Mouse (Mus musculus) lung, embryonic 14.5 days (tissue): ENCODE results near the gene Men1. TPM values are rescaled to one million over a fixed set of nuclear protein-coding genes. Genes with fewer than 3 reads are reported as not detected.
A peak's percentile ranks its signal among the peaks of the same experiment; 100 is the strongest.

Experiments
- ATAC-seq: fragments of 200-750 bp; cut with Nextera tagmentation; 2 replicates; pipeline ENCODE4 v1.8.0; 2017; ENCODE audit warnings: mild to moderate bottlenecking, moderate TSS enrichment, moderate library complexity; ENCODE audit not compliant: insufficient read depth
- DNase-seq: peaks from one replicate; pipeline ENCODE4 v3.0.0-alpha.2; 2015
- H3K27ac ChIP-seq: fragments of 300-500 bp; sonication (generic); 2 replicates; pipeline ENCODE4 v1.5.1; 2014; ENCODE audit warnings: low read depth, mild to moderate bottlenecking, moderate library complexity
- H3K27me3 ChIP-seq: fragments of 300-500 bp; sonication (generic); 2 replicates; pipeline ENCODE4 v1.6.1; 2014; ENCODE audit warnings: low read length, control low read depth; ENCODE audit not compliant: insufficient read depth
- H3K36me3 ChIP-seq: fragments of 300-500 bp; sonication (generic); 2 replicates; pipeline ENCODE4 v1.6.1; 2014; ENCODE audit warnings: control low read depth; ENCODE audit not compliant: insufficient read depth
- H3K4me1 ChIP-seq: fragments of 300-500 bp; sonication (generic); 2 replicates; pipeline ENCODE4 v1.6.1; 2014; ENCODE audit warnings: antibody characterized with exemption, control low read depth; ENCODE audit not compliant: insufficient read depth
- H3K4me2 ChIP-seq: fragments of 300-500 bp; sonication (generic); 2 replicates; pipeline ENCODE4 v1.6.1; 2014; ENCODE audit warnings: mild to moderate bottlenecking
- H3K4me3 ChIP-seq: fragments of 300-500 bp; sonication (generic); 2 replicates; pipeline ENCODE4 v1.5.1; 2014; ENCODE audit warnings: low read depth, low read length
- H3K9ac ChIP-seq: fragments of 300-500 bp; sonication (generic); 2 replicates; pipeline ENCODE4 v1.6.1; 2014
- H3K9me3 ChIP-seq: fragments of 300-500 bp; sonication (generic); 2 replicates; pipeline ENCODE4 v1.6.1; 2016; ENCODE audit warnings: low read depth, low read length, control low read depth
- CTCF ChIP-seq: IDR thresholded peaks from 2 replicates; pipeline ENCODE4 v1.5.1; 2016; ENCODE audit warnings: antibody characterized with exemption, low read depth
- WGBS: fragments of 180-500 bp; shearing (Covaris S2); extraction: QIAGEN DNeasy Blood & Tissue Kit; methylation state at CpG from one replicate; pipeline ENCODE4 v1.1.7; 2014; 5-methylcytosine and 5-hydroxymethylcytosine counted together
- polyA plus RNA-seq: library from polyadenylated mRNA; unstranded; fragments of >200 nt; fragmentation: Nextera tagmentation; extraction: Ambion mirVana; gene quantifications from 2 replicates; pipeline ENCODE4 v1.2.1, GENCODE M21; 2014

The Men1 gene
- polyA plus RNA-seq, 1 experiment from 2014 or later, result 68.6 TPM

DNA sequence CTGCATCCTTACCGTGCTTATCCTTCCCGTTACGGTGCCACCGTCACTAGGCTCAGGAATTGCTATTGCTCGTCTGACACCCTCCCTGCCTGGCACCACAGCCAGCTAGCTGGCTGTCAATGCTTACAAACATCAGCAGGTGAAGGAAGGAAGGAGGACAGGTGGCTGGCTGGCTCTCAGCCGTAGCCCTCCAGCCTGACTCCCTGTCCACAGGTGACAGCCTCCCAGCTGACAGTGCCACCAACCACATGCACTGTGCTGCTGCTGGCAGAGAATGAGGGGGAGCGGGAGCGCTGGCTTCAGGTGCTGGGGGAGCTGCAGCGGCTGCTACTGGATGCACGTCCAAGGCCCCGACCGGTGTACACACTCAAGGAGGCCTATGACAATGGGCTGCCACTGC lies 16.6 kb upstream of the Men1 start:
- Histone ChIP-seq H3K4me3 (no peak overlapping the region), H3K27ac (no peak overlapping the region), H3K9ac (no peak overlapping the region), H3K4me1 (no peaks in the 10 kb centered on the region), H3K36me3 (peaks cover 66% of the 10 kb centered on the region), H3K9me3 (no peaks in the 10 kb centered on the region), H3K27me3 (no peaks in the 10 kb centered on the region), H3K4me2 (no peak overlapping the region)
- 89% methylated on average over 12 of the region's 12 CpGs for WGBS
- no peak for TF ChIP-seq CTCF
- DNase-seq (no peak), ATAC-seq (no peak)

DNA sequence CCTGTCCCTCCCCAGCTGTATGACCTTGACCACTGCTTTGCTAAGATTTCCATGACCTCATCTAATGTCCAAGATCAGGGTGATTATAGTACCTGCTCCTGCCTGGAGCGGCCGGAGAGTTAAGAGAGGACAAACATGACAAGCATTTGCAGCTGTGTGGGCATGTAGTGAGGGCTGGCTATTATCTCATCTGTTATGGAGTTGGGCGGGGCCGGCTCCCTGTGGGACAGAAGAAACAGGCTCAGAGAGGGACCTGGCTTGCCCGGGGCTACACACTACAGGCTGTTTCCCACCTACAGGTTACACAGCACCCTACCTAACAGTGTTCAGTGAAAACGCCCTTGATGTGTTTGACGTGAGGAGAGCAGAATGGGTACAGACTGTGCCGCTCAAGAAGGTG lies 13.4 kb upstream of the Men1 start:
- no peak overlapping the region for H3K27ac ChIP-seq
- no peak overlapping the region for H3K4me2 ChIP-seq
- WGBS, result 73% methylated on average over 8 of the region's 8 CpGs
- H3K9ac ChIP-seq, result no peak overlapping the region
- no peaks in the 10 kb centered on the region for H3K27me3 ChIP-seq
- no peak for ATAC-seq
- no peak for TF ChIP-seq CTCF
- peaks cover 42% of the 10 kb centered on the region for H3K36me3 ChIP-seq
- H3K4me3 ChIP-seq, result no peak overlapping the region
- no peak for DNase-seq
- no peaks in the 10 kb centered on the region for H3K9me3 ChIP-seq
- H3K4me1 ChIP-seq, result no peaks in the 10 kb centered on the region

DNA sequence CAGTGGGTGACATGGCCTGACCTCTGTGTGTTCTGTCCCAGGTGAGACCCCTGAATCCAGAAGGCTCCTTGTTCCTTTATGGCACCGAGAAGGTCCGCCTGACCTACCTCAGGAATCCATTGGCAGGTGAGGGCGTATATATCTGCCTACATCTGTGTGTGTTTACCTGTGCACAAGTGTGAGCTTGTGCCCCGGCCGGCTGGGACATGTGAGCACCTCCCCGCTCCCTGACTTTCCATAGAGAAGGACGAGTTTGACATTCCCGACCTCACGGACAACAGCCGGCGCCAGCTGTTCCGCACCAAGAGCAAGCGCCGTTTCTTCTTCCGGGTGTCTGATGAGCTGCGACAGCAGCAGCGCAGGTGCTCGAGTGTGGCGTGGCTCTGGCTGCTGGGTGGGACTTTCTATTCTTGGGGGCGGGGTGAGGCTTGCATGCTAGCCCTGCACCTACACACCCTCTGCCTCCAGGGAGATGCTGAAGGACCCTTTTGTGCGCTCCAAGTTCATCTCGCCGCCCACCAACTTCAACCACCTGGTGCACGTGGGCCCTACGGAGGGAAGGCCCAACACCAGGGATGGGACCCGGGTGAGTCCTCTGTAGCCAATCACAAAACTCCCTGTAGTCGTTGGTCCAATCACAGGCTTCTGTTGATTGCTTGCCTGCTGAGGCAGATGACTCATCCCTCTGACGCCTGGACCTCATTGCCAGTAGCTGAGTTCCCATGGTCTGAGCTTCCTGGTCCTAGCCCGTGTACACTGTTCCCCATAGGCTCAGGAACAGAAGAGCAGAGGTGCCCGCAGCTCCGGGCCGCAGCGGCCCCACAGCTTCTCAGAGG lies 12.8 kb upstream of the Men1 start:
- peak; percentile 53 for ATAC-seq

DNA sequence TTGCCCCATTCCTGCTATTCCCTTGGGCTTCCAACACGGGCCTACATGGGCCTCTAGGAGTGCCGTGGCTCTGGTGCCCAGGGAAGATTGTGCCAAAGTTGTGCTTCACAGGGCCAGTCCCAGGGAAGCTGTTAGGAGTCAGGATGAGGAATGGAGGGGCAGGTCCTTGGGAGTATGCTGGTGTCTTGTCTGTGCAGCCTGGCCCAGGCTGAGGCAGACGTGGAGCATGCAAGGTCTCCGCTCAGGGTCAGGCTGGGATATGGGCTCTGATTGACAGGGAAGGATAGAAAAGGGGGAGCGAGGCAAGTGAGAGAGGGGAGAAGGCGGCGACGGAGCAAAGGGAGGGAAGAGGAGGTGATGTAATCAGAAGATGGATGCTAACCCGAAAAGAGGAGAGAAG lies 10.0 kb upstream of the Men1 start:
- Histone ChIP-seq H3K4me2 (no peak overlapping the region), H3K27ac (no peak overlapping the region), H3K27me3 (no peaks in the 10 kb centered on the region), H3K9me3 (no peaks in the 10 kb centered on the region), H3K36me3 (peaks cover 8% of the 10 kb centered on the region), H3K4me1 (no peaks in the 10 kb centered on the region), H3K4me3 (no peak overlapping the region), H3K9ac (no peak overlapping the region)
- ATAC-seq, result no peak
- TF ChIP-seq CTCF, result no peak
- no peak for DNase-seq
- 74% methylated on average over 9 of the region's 9 CpGs for WGBS

More for the DNA sequence above, 12.8 kb upstream of the Men1 start:
- peak; percentile 57 for DNase-seq
- no peak overlapping the region for H3K4me3 ChIP-seq
- TF ChIP-seq CTCF, result no peak
- peaks cover 35% of the 10 kb centered on the region for H3K36me3 ChIP-seq
- no peak overlapping the region for H3K27ac ChIP-seq
- no peak overlapping the region for H3K4me2 ChIP-seq
- 61% methylated on average over 33 of the region's 33 CpGs for WGBS
- no peak overlapping the region for H3K9ac ChIP-seq
- H3K9me3 ChIP-seq, result no peaks in the 10 kb centered on the region
- no peaks in the 10 kb centered on the region for H3K27me3 ChIP-seq
- H3K4me1 ChIP-seq, result no peaks in the 10 kb centered on the region

DNA sequence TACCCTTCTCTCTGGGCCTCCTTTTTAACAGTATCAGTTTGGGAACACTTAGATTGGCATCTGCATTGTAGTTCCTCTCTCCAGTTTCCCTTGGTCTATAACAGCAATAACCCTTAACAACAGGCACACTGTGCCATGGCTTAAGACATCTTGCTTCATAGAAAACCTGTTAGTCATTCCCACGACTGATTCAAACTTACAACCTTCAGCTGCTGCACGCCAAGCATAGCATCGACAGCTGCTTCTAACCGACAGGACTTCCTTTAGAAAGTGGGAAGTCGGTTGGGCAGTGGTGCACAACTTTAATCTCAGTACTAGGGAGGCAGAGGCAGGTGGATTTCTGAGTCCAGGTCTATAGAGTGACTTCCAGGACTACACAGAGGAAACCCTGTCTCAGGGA lies 3.6 kb upstream of the Men1 start:
- Histone ChIP-seq H3K4me3 (no peak overlapping the region), H3K4me2 (peak overlapping the region; percentile 52), H3K9me3 (no peaks in the 10 kb centered on the region), H3K9ac (no peak overlapping the region; the same call in 1 of the 2 replicates), H3K27me3 (no peaks in the 10 kb centered on the region), H3K4me1 (peaks cover 3% of the 10 kb centered on the region), H3K36me3 (no peaks in the 10 kb centered on the region), H3K27ac (no peak overlapping the region)
- no peak for TF ChIP-seq CTCF
- WGBS, result 42% methylated on average over 5 of the region's 5 CpGs
- ATAC-seq, result no peak
- DNase-seq, result no peak

DNA sequence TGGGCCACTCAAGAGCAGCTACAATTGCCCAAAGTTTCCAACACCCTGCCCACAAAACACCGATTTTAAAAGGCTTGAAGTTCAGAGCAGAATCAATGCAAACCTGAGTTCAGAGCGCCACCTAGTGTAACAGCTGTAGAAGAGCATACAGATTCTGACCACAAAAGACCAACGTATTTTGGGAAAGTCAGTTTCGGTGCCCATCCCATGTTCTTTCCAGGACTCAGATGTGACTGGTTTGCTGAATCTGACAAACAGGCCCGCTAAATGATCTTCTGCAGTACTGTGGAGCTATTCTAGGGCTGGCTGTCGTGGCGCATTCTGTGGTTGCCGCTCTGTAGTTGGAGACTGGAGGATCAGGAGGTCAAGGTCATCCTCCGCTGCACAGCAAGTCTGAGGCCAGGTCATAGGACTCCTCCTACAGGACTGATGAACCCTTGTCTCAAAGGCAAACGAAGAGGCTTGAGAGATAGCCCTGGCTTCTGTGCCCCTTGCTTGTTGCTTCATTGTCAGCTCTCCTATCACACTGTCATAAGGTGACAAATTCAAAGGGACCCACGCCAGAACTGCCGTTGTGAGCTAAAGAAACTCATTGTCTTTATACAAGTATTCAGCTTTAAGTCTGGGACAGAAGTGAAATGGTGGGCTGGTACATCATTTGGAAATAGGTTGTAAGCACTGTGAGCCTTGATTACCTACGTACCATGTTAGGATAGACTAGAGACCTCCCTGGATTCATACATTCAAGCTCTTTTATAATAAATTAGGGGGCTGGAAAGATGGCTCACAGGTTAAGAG lies 2.9 kb upstream of the Men1 start:
- H3K4me2 ChIP-seq, result peak overlapping the region; percentile 52
- H3K36me3 ChIP-seq, result peaks cover 5% of the 10 kb centered on the region
- DNase-seq (peak; percentile 91), ATAC-seq (no peak)
- no peaks in the 10 kb centered on the region for H3K27me3 ChIP-seq
- H3K4me3 ChIP-seq, result 0 out of 2 replicates have a peak overlapping the region, but pooled peaks have one; percentile 2
- H3K4me1 ChIP-seq, result peaks cover 9% of the 10 kb centered on the region
- WGBS, result 21% methylated on average over 13 of the region's 13 CpGs
- peak overlapping the region; percentile 19 for H3K9ac ChIP-seq
- no peaks in the 10 kb centered on the region for H3K9me3 ChIP-seq
- H3K27ac ChIP-seq, result no peak overlapping the region
- TF ChIP-seq CTCF, result peak; percentile 95
